Mouse (Mus musculus): ENCODE data around the gene Slc26a11. TPM values are rescaled to one million over a fixed set of nuclear protein-coding genes. Genes with fewer than 3 reads are reported as not detected.
A peak's percentile ranks its signal among the peaks of the same experiment; 100 is the strongest.

Slc26a11 gene
- polyA plus RNA-seq, 1 experiment from 2014 or later = 10.7 TPM

DNA sequence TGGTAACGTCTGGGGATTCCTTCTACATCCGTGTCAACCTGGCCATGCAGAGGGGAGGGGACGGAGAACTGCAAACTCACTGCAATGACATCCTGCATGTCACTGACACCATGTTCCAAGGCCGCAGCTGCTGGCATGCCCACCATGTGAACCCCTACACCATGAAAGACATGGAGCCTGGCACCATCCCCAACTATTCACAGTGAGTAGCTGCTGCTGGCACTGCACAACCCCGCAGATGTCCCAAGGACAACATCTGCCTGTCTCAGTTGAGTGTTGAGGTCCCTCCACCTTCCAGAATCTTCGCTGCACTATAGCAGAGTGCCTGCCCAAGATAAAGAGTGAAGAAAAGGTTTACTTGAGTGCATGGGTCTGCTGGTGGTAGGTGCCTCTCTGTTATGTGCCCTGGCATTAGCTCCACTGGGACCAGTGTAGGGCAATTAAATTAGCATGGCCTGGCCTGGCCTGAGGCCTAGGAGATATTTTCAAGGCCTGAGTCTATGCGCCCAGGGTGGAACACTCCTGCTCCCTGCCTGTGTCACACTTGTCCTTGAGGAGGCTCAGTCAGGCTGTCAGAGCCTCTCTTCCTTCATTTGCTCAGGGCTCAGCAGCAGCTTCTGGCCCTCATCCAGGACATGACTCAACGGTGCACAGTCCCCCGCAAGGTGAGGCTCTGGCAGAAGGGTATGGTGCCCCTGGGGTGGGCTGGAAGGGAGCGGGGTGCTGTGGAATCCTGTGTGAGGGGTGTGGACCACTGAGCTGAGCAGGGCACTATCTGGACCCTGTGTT lies 16.9 kb upstream of the Slc26a11 start:
- H3K9me3 ChIP-seq = no peaks in the 10 kb centered on the region
- H3K4me3 ChIP-seq = no peak overlapping the region
- H3K27me3 ChIP-seq = no peaks in the 10 kb centered on the region
- no peak for ATAC-seq (ENCODE audit: insufficient number of reproducible peaks, low FRiP score, low TSS enrichment, low read depth)
- no peaks in the 10 kb centered on the region for H3K36me3 ChIP-seq
- no peak overlapping the region for H3K9ac ChIP-seq
- no peak overlapping the region for H3K4me2 ChIP-seq
- 0 out of 2 replicates have a peak, but pooled peaks cover 3% of the 10 kb centered on the region for H3K4me1 ChIP-seq
- WGBS = 78% methylated on average over 10 of the region's 10 CpGs
- H3K27ac ChIP-seq = no peak overlapping the region

DNA sequence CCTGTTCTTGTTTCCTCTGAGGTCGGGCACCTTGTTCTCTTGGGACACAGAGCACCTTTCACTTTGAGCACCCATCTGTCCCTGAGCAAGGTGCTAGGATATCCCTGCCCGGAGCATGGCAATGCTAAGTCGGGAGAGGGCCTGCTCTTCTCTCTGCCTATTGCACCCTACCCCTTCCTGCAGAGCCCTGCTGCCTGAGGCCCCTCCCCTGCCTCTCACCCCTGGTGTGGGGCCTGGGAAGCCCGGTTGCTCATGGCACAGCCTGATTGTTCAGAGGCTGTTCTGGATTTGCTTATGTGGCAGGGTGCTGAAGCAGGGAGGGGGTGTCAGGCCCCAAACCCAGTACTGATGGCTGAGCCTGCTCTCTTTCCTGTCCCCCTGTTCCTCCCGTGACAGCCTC lies 16.2 kb upstream of the Slc26a11 start:
- Histone ChIP-seq H3K9ac (no peak overlapping the region), H3K27me3 (no peaks in the 10 kb centered on the region), H3K4me1 (0 out of 2 replicates have a peak, but pooled peaks cover 3% of the 10 kb centered on the region), H3K9me3 (no peaks in the 10 kb centered on the region), H3K27ac (no peak overlapping the region), H3K4me2 (no peak overlapping the region), H3K4me3 (no peak overlapping the region), H3K36me3 (no peaks in the 10 kb centered on the region)
- 38% methylated on average over 5 of the region's 5 CpGs for WGBS
- peak; percentile 28; the same call in 1 of the 2 replicates for ATAC-seq (ENCODE audit: insufficient number of reproducible peaks, low FRiP score, low TSS enrichment, low read depth)

DNA sequence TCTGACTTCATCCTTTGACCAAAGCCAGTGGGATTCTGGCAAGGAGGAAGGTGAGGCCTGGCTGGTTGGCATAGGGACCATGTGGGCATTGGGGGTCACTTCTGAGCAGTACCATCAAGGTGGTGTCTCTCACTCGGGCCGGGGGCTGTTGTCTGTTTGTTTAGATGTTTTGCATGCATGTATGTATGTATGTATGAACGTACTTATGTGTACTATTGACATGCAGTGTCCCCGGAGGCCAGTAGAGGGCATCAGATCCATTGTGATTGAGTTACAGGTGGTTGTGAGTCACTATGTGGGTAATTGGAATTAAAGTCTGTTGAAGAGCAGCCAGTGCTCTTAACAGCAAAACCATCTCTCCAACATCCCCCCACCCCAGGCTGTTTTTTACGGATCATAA lies 15.7 kb upstream of the Slc26a11 start:
- H3K27me3 ChIP-seq = no peaks in the 10 kb centered on the region
- no peak for ATAC-seq (ENCODE audit: insufficient number of reproducible peaks, low FRiP score, low TSS enrichment, low read depth)

DNA sequence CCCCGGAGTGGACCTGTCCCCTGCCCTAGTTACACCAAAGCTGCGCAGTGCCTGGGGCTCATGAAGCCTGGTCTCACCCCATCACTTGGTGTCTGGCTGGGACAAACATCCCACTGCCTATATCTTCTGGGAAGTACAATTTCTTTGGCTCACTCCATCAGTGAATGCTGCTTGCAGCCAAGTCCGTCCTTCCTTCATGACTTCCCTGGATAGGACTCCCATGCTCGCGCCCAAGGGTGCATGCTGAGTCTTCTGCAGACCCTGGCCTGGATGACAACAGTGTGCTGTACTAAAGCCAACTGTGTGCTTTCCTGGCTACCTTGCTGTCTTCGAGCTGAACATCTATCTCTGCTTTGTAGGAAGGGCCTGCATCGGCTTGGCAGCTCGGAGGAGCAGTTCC lies 11.2 kb upstream of the Slc26a11 start:
- 89% methylated on average over 8 of the region's 8 CpGs for WGBS
- Histone ChIP-seq H3K4me3 (no peak overlapping the region), H3K27me3 (no peaks in the 10 kb centered on the region), H3K4me1 (no peaks in the 10 kb centered on the region), H3K9me3 (no peaks in the 10 kb centered on the region), H3K36me3 (no peaks in the 10 kb centered on the region; the same call in 1 of the 2 replicates), H3K9ac (no peak overlapping the region), H3K27ac (no peak overlapping the region), H3K4me2 (no peak overlapping the region)
- ATAC-seq (ENCODE audit: insufficient number of reproducible peaks, low FRiP score, low TSS enrichment, low read depth) = no peak

More for the DNA sequence above, 15.7 kb upstream of the Slc26a11 start:
- WGBS = 5% methylated on average over 5 of the region's 5 CpGs
- Histone ChIP-seq H3K4me3 (no peak overlapping the region), H3K36me3 (no peaks in the 10 kb centered on the region), H3K4me1 (0 out of 2 replicates have a peak, but pooled peaks cover 3% of the 10 kb centered on the region), H3K4me2 (no peak overlapping the region), H3K9me3 (no peaks in the 10 kb centered on the region), H3K9ac (no peak overlapping the region), H3K27ac (no peak overlapping the region)

DNA sequence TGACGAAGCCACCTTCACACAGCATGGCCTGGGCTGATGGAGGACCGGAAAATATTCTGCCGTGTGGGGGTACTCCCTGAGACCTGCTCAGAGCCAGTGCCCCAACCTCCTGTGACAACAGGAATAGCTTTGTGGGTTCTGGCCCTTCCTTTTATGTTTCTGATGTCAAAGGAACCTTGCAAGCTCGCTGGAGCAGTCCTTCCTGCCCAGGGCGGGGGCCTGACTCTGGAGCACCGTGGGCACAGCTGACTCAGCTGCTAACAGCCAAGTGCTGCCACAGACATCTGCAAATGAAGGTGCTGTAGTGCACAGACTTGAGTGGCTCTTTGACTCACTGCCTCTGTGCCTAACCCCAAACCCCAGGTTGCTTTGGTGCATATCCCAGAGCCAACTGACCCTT lies 10.5 kb upstream of the Slc26a11 start:
- no peak overlapping the region for H3K4me2 ChIP-seq
- H3K27ac ChIP-seq = no peak overlapping the region
- no peak overlapping the region for H3K4me3 ChIP-seq
- no peaks in the 10 kb centered on the region for H3K9me3 ChIP-seq
- 61% methylated on average over 6 of the region's 6 CpGs for WGBS
- H3K9ac ChIP-seq = no peak overlapping the region
- H3K4me1 ChIP-seq = no peaks in the 10 kb centered on the region
- H3K36me3 ChIP-seq = peaks cover 2% of the 10 kb centered on the region; the same call in 1 of the 2 replicates
- ATAC-seq (ENCODE audit: insufficient number of reproducible peaks, low FRiP score, low TSS enrichment, low read depth) = no peak
- no peaks in the 10 kb centered on the region for H3K27me3 ChIP-seq

DNA sequence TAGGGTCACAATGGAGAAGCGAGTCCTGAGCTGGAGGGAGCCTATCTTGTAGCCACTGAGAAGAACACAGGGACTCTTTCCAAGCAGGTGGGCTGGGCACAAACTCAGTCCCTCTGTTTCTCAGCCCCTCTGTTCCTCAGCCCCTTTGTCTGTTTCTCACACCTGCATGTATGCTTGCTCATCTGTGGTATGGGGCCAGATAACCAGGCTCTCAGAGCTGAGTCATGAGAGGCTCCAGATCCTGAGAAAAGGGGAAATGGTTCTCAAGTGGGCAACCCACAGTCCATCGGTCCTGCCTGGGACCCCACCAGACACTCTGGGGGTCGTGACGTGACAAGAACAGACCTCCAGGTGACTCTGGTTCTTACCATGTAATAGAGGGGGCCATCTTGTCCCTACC lies 8.2 kb upstream of the Slc26a11 start:
- no peak overlapping the region for H3K4me3 ChIP-seq
- no peak overlapping the region for H3K9ac ChIP-seq
- no peaks in the 10 kb centered on the region for H3K9me3 ChIP-seq
- H3K27ac ChIP-seq = no peak overlapping the region
- peaks cover 2% of the 10 kb centered on the region; the same call in 1 of the 2 replicates for H3K36me3 ChIP-seq
- no peaks in the 10 kb centered on the region for H3K4me1 ChIP-seq
- 89% methylated on average over 4 of the region's 4 CpGs for WGBS
- H3K27me3 ChIP-seq = no peaks in the 10 kb centered on the region
- no peak overlapping the region for H3K4me2 ChIP-seq
- ATAC-seq (ENCODE audit: insufficient number of reproducible peaks, low FRiP score, low TSS enrichment, low read depth) = no peak

DNA sequence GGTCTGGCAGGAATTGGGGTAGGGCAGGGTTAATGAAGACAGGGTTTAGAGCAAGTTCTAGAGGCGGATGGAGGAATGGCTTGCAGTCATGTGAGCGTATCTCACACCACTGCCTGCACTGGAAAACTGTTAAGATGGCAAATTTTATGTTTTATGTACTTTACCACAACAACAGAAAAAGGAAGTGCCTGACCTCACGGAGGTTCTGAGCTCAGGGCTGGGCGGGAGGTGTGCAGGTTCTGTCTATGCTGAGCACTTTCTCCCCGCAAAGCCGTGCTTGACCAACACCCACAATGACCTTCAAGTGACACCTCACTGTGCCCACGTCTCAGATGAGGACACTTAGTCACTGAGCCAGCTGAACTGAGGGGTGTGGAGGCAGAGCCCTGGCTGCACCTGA lies 3.2 kb upstream of the Slc26a11 start:
- Histone ChIP-seq H3K9me3 (no peaks in the 10 kb centered on the region), H3K9ac (no peak overlapping the region), H3K27me3 (no peaks in the 10 kb centered on the region), H3K27ac (no peak overlapping the region), H3K4me3 (no peak overlapping the region), H3K36me3 (peaks cover 2% of the 10 kb centered on the region; the same call in 1 of the 2 replicates), H3K4me1 (peaks cover 19% of the 10 kb centered on the region), H3K4me2 (no peak overlapping the region)
- ATAC-seq (ENCODE audit: insufficient number of reproducible peaks, low FRiP score, low TSS enrichment, low read depth) = no peak
- 74% methylated on average over 7 of the region's 7 CpGs for WGBS

DNA sequence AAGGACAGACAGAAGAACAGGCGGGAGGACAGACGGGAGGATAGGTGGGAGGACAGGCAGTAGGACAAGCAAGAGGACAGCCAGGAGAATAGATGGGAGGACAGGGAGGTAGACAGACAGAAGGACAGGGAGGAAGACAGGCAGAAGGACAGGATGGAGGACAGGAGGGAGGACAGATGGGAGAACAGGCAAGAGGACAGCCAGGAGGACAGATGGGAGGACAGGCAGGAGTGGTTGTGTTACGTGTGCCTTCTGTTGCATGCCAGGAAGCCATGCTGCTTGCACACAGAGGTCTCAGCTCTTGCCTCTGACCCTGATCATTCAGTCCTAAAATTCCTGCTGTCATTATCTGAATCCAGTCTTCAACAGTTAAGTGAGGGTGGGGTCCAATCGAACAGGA lies 1.4 kb upstream of the Slc26a11 start:
- Histone ChIP-seq H3K36me3 (0 out of 2 replicates have a peak, but pooled peaks cover 9% of the 10 kb centered on the region), H3K9ac (no peak overlapping the region), H3K27ac (no peak overlapping the region), H3K27me3 (no peaks in the 10 kb centered on the region), H3K4me3 (no peak overlapping the region), H3K4me2 (no peak overlapping the region), H3K9me3 (no peaks in the 10 kb centered on the region), H3K4me1 (peaks cover 19% of the 10 kb centered on the region)
- ATAC-seq (ENCODE audit: insufficient number of reproducible peaks, low FRiP score, low TSS enrichment, low read depth) = no peak
- 78% methylated on average over 4 of the region's 4 CpGs for WGBS

DNA sequence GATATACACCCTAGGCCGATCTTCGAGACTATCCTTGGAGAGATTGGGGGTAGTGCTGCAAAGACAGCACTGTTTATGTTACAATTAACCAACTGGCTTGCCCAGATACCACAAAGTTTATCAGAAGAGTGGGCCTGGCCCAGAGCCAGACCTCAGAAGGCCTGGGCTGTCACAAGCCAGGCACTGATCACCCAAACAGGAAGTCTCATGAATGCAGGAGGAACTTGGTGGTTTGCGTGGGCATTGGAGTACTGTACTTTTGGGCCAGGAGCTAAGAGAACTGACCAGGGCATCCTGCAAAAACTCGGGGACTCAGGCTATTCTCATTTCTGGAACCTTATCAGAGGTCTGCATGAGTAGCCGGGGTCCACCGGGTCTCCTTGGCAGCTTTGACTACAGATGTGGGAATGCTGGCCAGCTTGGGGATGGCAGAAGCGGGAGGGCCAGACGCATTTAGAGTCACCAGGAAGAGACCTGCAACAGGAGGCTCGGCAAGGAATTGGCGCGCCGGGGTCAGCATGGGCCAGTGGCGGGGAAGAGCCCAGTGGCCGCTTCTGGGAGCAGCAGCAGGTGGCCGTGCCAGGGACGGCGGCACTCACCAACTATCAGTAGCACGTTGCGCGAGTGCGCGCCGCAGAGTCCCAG lies 437 bp upstream of the Slc26a11 start:
- H3K4me1 ChIP-seq = peaks cover 19% of the 10 kb centered on the region
- peak overlapping the region; percentile 60 for H3K4me3 ChIP-seq
- ATAC-seq (ENCODE audit: insufficient number of reproducible peaks, low FRiP score, low TSS enrichment, low read depth) = no peak
- peak overlapping the region; percentile 91 for H3K4me2 ChIP-seq
- H3K27me3 ChIP-seq = no peaks in the 10 kb centered on the region
- H3K36me3 ChIP-seq = peaks cover 14% of the 10 kb centered on the region; the same call in 1 of the 2 replicates
- 5% methylated on average over 23 of the region's 23 CpGs for WGBS
- H3K9me3 ChIP-seq = no peaks in the 10 kb centered on the region
- peak overlapping the region; percentile 72 for H3K9ac ChIP-seq
- H3K27ac ChIP-seq = peak overlapping the region; percentile 57

DNA sequence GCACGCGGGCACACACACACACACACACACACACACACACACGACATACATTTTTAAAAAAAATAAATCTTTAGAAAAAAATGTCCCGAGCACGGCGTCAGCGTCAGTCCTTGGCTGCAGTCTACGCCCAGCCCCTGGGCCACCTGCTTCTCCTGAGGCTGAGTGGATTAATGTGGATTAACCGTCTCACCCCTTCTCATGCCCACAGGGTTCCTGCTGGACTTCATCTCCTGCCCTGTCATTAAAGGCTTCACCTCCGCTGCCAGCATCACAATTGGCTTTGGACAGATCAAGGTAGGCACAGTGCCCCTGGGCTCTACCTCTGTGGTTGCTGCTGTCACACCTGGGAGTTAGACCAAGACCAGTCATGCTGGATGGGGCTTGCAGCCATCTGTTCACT lies 3.7 kb downstream of the Slc26a11 start:
- ATAC-seq (ENCODE audit: insufficient number of reproducible peaks, low FRiP score, low TSS enrichment, low read depth) = no peak
- Histone ChIP-seq H3K27ac (no peak overlapping the region), H3K4me2 (no peak overlapping the region), H3K9ac (no peak overlapping the region), H3K36me3 (peaks cover 36% of the 10 kb centered on the region), H3K27me3 (no peaks in the 10 kb centered on the region), H3K4me1 (peaks cover 19% of the 10 kb centered on the region), H3K9me3 (no peaks in the 10 kb centered on the region), H3K4me3 (no peak overlapping the region)
- WGBS = 86% methylated on average over 10 of the region's 10 CpGs

DNA sequence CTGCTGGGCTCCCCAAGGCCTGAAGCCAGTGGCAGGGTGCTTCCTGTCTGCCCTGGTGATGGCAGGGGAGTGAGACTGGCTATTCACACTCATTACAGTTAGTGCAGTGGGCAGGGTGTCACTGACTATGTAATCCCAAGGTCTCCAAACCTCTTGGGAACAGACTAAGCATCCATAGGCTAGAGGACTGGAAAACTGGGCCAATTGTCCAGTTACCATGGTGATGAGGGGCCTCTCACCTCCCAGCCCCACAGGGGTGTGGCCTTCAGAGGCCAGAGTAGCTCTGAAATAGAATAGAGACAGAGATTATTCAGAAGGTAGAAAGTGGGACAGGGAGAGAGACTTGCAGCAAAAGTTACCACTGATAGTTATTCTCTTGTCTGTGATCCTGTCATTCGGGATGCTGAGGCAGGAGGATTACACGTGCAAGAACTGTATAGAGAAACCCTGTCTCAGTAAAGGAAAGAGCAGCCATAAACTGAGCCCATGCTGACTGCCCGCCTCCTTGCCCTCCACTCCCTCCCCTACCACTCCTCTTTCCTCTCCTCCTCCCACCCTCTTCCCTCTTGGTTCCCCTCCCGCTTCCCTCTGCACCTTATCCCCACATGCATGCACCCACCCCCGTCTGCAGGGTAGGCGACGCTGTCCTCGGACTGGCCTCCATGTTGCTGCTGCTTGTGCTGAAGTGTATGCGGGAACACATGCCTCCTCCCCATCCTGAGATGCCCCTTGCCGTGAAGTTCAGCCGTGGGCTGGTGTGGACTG lies 7.6 kb downstream of the Slc26a11 start:
- H3K4me1 ChIP-seq = no peaks in the 10 kb centered on the region; the same call in 1 of the 2 replicates
- no peak overlapping the region for H3K9ac ChIP-seq
- H3K27ac ChIP-seq = no peak overlapping the region
- 40% methylated on average over 11 of the region's 11 CpGs for WGBS
- H3K9me3 ChIP-seq = peaks cover 3% of the 10 kb centered on the region; the same call in 1 of the 2 replicates
- H3K36me3 ChIP-seq = peaks cover 41% of the 10 kb centered on the region
- H3K4me2 ChIP-seq = no peak overlapping the region
- ATAC-seq (ENCODE audit: insufficient number of reproducible peaks, low FRiP score, low TSS enrichment, low read depth) = no peak
- H3K27me3 ChIP-seq = no peaks in the 10 kb centered on the region
- H3K4me3 ChIP-seq = no peak overlapping the region
